Mouse (Mus musculus) bone marrow, adult 2 months (tissue): ENCODE measurements at regions not wholly inside any gene's neighbourhood (a gene's known extent, or its start where the extent isn't known, plus 50 kb on each side); places are given as distances from the start of the nearest gene placed in this dataset.

Experiments
- H3K27ac ChIP-seq: fragments of 200-500 bp; 2 replicates; pipeline ENCODE4 v1.5.1; 2012; ENCODE audit warnings: low read depth, mild to moderate bottlenecking, control low read depth, inconsistent platforms, low read length; ENCODE audit not compliant: control insufficient read depth, poor library complexity, insufficient read depth
- H3K4me1 ChIP-seq: fragments of 200-500 bp; 2 replicates; pipeline ENCODE4 v1.6.1; 2011; ENCODE audit warnings: low read length; ENCODE audit not compliant: control insufficient read depth, insufficient read depth
- H3K4me3 ChIP-seq: fragments of 200-500 bp; replicated peaks from 2 replicates; pipeline ENCODE3; 2011; ENCODE audit warnings: mild to moderate bottlenecking, low read depth, low read length, control low read depth; ENCODE audit not compliant: control insufficient read depth
- CTCF ChIP-seq: fragments of 200-500 bp; IDR thresholded peaks from 2 replicates; pipeline ENCODE4 v1.5.1; 2011; ENCODE audit warnings: low read length, control low read depth; ENCODE audit not compliant: control insufficient read depth, insufficient read depth
- POLR2A ChIP-seq: fragments of 200-500 bp; IDR thresholded peaks from 2 replicates; pipeline ENCODE4 v1.6.1; 2011; ENCODE audit warnings: low read depth, mild to moderate bottlenecking, control low read depth, low read length, borderline replicate concordance; ENCODE audit not compliant: control insufficient read depth
- WGBS: fragments of 180-500 bp; shearing (Covaris S2); methylation state at CpG from one replicate; pipeline ENCODE4 v1.1.7; 2018; 5-methylcytosine and 5-hydroxymethylcytosine counted together

DNA sequence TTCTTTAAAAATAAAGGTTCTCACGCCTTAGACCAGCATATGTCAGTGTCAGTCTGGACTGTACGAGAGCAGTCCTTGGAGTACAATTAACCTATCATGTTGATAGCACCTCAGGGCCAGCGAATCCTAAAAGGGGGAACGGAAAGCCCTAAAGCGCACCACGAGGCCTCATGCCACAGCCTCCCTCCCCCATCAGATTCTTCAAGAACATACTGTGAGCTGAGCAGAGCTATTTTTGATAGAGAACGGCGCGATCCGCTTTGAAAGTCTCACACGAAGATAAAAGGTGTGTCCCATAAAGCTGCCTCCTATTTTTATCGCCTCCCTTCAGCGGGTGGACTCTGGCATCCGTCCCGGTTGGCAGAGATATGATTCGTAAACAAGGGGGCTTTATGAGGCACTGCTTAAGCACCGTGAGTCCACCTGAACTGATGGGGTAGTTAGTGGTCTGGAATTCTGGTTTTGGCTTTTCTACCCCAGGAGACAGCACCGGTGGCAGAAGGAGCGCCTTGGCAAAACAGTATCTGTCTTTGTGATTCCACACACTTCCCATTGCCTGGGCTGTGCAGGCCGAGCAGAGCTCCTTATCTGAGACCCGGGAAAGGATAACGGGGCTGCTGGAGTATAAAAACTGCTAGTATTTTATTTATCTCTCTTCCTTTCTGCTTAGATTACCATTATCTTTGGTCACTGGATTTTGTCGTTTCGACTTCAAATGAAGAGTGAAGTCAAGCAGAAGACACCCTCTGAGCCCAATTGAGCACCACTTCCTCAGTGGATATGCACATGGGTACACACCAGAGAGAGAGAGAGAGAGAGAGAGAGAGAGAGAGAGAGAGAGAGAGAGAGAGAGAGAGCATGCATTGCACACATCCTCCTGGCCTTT is 149.6 kb downstream of the Dhx15 start:
- no peak overlapping the region; the same call in 1 of the 2 replicates for H3K27ac ChIP-seq
- no peak overlapping the region for H3K4me3 ChIP-seq
- TF ChIP-seq CTCF (no peak), POLR2A (no peak)
- no peaks in the 10 kb centered on the region; the same call in 1 of the 2 replicates for H3K4me1 ChIP-seq
- WGBS = 64% methylated on average over 24 of the region's 24 CpGs

DNA sequence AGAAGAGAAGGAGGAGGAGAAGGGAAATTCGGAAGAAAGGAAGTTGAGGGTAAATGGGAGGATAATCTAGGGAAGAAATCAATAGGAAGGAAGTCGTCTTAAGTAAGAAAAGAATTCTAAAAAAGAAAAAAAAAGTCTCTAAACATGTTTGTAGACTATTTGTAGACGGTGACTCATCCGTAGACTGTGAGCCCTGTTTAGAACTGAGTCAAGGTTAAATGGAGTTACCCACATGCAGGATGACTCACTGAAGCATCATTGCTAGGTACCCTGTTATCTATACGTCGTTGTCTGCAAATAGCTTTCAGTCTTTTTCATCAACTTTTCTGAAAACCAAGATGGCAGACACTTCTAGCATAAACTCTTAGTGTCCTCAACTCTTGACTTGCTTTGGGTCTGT is 155.0 kb downstream of the Dhx15 start:
- TF ChIP-seq CTCF = no peak

DNA sequence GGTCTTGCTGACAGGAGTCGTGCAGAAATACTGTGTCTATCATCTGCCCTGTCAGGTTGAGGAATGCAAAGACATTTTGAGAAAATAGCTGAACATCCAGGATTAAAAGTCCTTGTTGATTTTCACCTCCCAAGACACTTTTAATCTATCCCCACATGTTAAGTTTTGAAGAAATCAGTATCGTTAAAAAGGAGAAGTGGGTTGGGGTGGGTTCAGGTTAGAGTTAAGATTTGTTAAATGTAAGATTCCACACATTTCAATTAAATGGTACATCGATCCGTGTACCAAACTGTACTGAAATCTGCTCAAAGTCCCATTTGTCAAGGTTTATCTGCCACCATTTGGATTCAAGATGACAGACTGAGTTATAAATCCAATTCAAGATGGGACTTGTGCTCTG is 162.8 kb downstream of the Dhx15 start:
- no peak overlapping the region for H3K4me3 ChIP-seq
- 57% methylated on average over 4 of the region's 4 CpGs for WGBS
- H3K27ac ChIP-seq = no peak overlapping the region
- H3K4me1 ChIP-seq = no peaks in the 10 kb centered on the region
- TF ChIP-seq CTCF = no peak
- TF ChIP-seq POLR2A = no peak

More for the DNA sequence above, 155.0 kb downstream of the Dhx15 start:
- Histone ChIP-seq H3K27ac (no peak overlapping the region), H3K4me1 (no peaks in the 10 kb centered on the region), H3K4me3 (no peak overlapping the region)
- 71% methylated on average over 6 of the region's 6 CpGs for WGBS

- 37% methylated on average over 3 of the region's 3 CpGs for WGBS
- Histone ChIP-seq H3K27ac (no peak overlapping the region), H3K4me3 (no peak overlapping the region), H3K4me1 (no peaks in the 10 kb centered on the region)
- TF ChIP-seq POLR2A (no peak), CTCF (no peak)
Measured at GRCm38 (mm10) chr5:52026148-52026547, 164.2 kb downstream of the Dhx15 start.

GRCm38 (mm10) chr5:52023212-52023611 is 167.1 kb downstream of the Dhx15 start:
- Histone ChIP-seq H3K27ac (no peak overlapping the region), H3K4me1 (no peaks in the 10 kb centered on the region), H3K4me3 (no peak overlapping the region)
- 78% methylated on average over 9 of the region's 9 CpGs for WGBS
- TF ChIP-seq CTCF = no peak

DNA sequence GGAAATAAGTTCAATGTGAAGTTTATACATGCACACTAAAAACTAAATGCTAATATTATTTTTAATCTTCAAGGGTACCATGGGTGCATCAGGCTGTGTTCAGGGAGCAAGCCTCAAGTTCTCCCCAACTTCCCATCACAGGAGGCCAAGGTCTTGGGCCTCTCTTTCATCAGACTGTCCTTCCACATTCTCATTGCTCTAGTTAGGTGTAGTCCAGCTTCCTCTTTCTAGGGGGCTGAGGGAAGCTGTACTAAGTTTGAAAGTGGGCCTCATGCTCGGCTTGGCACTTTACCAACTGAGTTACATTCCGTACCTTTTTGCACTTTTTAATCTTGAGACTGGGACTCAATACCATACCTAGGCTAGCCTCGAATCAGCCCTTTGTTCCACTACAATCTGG is 173.3 kb downstream of the Dhx15 start:
- no peak for TF ChIP-seq CTCF
- TF ChIP-seq POLR2A = no peak
- Histone ChIP-seq H3K27ac (no peak overlapping the region), H3K4me3 (no peak overlapping the region), H3K4me1 (peaks cover 1% of the 10 kb centered on the region; the same call in 1 of the 2 replicates)
- WGBS = 7% methylated on average over 3 of the region's 3 CpGs

DNA sequence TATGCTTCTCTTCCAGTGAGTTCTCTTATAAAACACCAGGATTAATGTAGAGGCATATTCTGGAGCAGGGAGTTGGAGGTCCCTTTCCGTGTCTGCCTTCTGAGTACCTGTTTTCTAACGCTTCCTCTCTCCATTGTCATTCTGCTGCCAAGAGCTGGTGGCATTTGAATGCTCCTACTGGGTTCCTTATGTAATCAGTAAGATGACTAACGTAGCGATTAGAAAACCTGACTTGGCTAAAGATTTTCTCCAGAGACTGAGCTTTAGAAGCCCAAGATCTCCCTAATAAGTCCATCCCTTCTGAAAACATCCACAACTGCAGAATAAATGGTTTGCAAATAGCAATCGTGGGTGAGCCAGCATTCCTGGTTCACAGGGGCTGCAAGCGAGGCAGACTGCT is 174.5 kb downstream of the Dhx15 start:
- 62% methylated on average over 6 of the region's 6 CpGs for WGBS
- H3K27ac ChIP-seq = no peak overlapping the region
- H3K4me3 ChIP-seq = no peak overlapping the region
- H3K4me1 ChIP-seq = peaks cover 1% of the 10 kb centered on the region; the same call in 1 of the 2 replicates
- TF ChIP-seq CTCF (no peak), POLR2A (no peak)

- Histone ChIP-seq H3K4me3 (no peak overlapping the region), H3K27ac (no peak overlapping the region), H3K4me1 (no peaks in the 10 kb centered on the region; the same call in 1 of the 2 replicates)
- TF ChIP-seq CTCF = no peak
- no peak for TF ChIP-seq POLR2A
- WGBS = 80% methylated on average over 7 of the region's 7 CpGs
Measured at GRCm38 (mm10) chr5:52010426-52010825, 179.9 kb downstream of the Dhx15 start.
